Mouse (Mus musculus): ENCODE data around the gene Psma7.

DNA sequence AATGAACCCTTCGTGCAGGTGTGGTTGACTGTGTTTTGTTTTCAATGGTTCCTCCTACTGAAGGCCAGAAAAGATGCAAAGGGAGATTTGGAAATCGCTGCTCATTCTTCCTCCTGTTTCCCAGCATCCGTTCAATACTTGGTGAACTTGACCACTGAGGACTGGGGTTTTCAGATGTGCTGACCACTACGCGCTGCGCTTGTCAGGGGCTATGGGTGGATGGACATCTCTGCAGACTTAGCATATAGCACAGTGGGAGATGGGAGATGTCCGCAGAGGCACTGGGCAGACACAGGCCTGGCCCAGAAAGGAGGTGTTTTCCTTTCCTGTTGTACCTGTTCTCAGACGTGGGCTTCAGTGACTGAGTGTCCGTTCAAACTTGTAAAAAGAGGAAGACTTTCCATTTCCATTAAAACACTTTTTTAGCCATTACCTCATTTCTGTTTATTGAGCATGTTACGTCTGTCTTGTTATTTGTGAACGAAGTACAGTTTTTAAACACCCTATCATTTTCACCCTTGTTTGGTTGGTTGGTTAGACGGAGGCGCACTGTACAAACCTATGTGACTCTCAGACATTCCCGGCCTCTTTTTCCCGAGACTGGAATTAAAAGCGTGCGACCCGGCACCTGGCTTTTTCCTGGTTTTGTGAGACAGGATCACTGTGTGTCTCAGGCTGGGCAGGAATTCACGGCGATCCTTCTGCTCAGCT is 27.7 kb upstream of the Psma7 start:
- TF ChIP-seq CTCF (IDR thresholded peaks at IDR 0.05 in 2 of 3, conservative IDR thresholded peaks at IDR 0.05 in 1 of 3; ENCODE audit: control insufficient read depth in 1 of 3, insufficient read depth in 1 of 3, low read depth in 2 of 3, low read length in 3 of 3, poor library complexity in 1 of 3, severe bottlenecking in 1 of 3) = no peak
- no peak for TF ChIP-seq POLR2A (IDR thresholded peaks at IDR 0.05; ENCODE audit: control insufficient read depth in 1 of 2, insufficient read depth in 1 of 2, low read depth in 1 of 2, low read length in 2 of 2, poor library complexity in 1 of 2)
- TF ChIP-seq ZMIZ1 (IDR thresholded peaks at IDR 0.05; ENCODE audit: low read depth, low read length) = no peak
- TF ChIP-seq TCF12 (IDR thresholded peaks at IDR 0.05; ENCODE audit: low read depth, low read length) = no peak
- TF ChIP-seq SMC3 (IDR thresholded peaks at IDR 0.05; ENCODE audit: low read depth, low read length) = no peak
- TF ChIP-seq MAFK (IDR thresholded peaks at IDR 0.05; ENCODE audit: borderline replicate concordance, low read depth, low read length) = no peak
